Mouse (Mus musculus): ENCODE results near the gene Wfdc15b.
"Not testable (repeated sequence)": the region's sequence is repeated elsewhere in the genome, so short reads cannot be mapped to it uniquely, and the experiment has no call there.

The Wfdc15b gene

DNA sequence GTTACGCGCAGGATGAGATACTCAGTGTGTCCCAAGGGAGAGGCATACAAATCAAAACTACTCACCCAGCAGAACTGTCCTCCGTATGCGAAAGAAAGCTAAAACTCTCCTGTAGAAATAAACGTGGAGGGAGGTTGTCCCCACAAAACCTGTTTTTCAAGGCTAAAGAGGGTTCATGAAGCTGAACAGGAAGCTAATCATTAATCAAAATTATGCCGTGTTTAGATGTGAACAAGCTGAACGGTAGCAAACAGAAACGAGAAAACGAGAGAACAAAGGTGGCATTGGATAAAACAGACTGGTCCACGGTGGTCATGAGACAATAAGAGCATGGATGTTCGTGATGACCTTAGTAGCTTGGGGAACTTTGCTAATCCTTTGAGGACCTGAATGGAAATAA, at the start of gene Wfdc15b:
TSS of gene Wfdc15b (minus strand) at position 139 of the 400 bp plus-strand sequence.
- DNase-seq = no peak

- DNase-seq = not testable (repeated sequence)
These were observed 35.1 kb upstream of the Wfdc15b start, which contains the start of gene Svs3b for GRCm38 (mm10) chr2:164256540-164256939. Svs3b (minus strand) TSS chr2:164256640.

DNA sequence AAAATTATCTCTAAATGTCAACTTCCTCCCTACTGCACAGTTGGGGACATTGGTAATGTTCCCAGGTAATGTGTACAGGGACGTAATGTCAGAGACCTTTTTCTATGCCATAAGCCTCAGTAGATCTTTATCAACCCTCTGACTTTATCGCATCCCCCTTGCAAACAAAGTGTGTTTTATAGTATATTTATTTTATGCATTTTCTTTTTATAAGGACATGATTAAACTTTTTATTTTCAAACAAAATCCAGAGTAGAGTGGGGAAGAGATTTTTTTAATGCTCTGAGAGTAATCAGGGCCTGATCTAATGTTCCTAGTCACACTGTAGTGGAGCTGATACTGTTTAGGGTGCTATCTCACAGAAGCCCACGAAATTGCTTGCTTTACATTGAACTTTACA, 16.9 kb upstream of the Wfdc15b start, which contains the start of gene Svs2:
TSS of gene Svs2 (minus strand) at position 101 of the 400 bp plus-strand sequence.
- no peak for DNase-seq

GRCm38 (mm10) chr2:164232671-164233070, 11.2 kb upstream of the Wfdc15b start:
- no peak for DNase-seq

- DNase-seq = no peak
These were observed 7.1 kb upstream of the Wfdc15b start for GRCm38 (mm10) chr2:164228361-164229070.

GRCm38 (mm10) chr2:164219295-164219694, 2.2 kb downstream of the Wfdc15b start:
- DNase-seq = no peak

- DNase-seq = no peak
These were observed 8.7 kb downstream of the Wfdc15b start for GRCm38 (mm10) chr2:164212711-164213110.

GRCm38 (mm10) chr2:164210892-164211291, 10.6 kb downstream of the Wfdc15b start:
- DNase-seq = no peak

- DNase-seq = no peak
These were observed 14.8 kb downstream of the Wfdc15b start for GRCm38 (mm10) chr2:164206676-164207075.

DNA sequence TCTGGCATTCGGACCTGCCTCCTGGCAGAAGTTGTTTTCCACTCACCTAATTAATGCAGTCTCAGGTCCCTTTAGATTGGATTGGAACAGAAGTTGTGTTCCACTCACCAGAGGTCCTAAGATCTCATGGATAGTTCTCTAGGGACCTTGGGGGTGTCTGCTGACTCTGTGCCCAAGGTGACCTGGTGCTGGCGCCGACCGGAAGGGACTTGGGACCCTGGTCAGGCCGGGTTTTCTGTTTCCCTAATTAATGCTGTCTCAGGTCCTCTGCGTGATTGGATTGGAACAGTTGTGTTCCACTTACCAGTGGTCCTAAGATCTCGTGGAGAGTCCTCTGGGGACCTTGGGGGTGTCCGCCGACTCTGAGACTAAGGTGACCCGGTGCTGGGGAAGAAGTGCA, 15.4 kb downstream of the Wfdc15b start:
- not testable (repeated sequence) for DNase-seq

DNA sequence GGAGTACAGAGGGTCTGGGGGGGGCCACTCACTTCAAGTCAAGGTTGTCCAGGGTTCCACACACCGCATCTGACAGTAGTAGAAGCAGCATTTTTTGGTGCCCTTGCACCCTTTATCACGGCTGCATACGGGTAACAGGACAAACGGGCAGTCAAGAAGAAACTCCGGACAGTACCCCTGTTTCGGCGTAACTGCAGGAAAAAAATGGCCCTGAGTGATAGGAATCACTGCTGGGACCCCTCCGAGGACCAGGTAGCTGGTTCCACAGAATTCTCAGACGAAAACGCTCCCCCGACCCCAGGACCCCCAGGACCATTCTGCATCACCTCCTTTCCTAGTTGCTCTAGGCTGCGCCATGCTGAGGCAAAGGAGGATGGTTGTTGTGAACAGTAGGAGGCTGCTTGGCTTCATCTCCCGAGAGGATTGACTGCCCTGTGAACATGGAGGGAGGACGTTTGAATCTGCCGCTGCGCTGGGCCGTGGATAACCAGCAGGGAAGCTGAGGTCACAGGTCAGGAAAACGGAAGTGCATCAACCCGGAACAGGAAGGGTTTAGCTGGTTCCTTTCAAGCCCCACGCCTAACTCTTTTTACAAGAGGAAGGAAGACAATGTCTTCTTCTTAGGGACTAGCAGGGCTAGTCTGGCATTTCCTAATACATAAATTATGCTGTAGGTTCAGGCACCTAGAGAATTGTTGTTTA, 21.7 kb downstream of the Wfdc15b start, which contains the start of gene Wfdc15a:
TSS of gene Wfdc15a (minus strand) at position 505 of the 702 bp plus-strand sequence.
- DNase-seq = no peak

- DNase-seq = no peak
These were observed 24.8 kb downstream of the Wfdc15b start for GRCm38 (mm10) chr2:164196700-164196990.

DNA sequence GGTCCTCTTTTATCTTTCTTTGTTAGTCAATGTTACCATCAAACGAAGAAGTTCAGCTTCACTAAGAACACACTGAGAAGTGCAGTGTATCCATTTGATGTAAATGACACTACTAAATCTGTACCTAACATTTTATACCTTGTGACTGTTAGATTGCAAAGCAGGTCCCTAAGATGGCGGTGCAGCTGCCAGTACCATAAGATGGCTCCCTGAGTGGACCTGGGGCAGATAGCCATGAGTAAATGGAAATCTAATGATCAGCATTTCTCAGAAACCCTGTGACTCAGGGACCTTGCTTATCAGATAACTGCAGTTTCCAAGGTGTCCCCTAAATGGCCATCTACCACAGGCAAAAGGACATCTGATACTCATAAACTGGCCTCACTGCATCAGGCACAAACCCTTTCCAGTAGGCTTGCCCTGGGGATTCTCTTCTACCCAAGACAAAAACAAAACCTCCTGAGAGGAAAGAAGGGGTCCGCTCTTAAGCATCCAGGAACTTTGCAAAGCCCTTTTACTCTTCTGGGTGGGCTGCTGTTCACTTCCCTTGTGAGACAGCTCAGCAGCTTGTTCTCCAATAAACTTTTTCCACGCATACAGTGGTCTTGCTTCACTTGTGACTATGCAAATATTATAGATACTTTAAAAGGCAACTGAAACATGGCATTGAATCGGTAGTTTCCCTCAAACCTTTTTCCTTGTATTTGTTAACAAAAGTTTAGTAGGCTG, 25.3 kb downstream of the Wfdc15b start:
- no peak for DNase-seq

DNA sequence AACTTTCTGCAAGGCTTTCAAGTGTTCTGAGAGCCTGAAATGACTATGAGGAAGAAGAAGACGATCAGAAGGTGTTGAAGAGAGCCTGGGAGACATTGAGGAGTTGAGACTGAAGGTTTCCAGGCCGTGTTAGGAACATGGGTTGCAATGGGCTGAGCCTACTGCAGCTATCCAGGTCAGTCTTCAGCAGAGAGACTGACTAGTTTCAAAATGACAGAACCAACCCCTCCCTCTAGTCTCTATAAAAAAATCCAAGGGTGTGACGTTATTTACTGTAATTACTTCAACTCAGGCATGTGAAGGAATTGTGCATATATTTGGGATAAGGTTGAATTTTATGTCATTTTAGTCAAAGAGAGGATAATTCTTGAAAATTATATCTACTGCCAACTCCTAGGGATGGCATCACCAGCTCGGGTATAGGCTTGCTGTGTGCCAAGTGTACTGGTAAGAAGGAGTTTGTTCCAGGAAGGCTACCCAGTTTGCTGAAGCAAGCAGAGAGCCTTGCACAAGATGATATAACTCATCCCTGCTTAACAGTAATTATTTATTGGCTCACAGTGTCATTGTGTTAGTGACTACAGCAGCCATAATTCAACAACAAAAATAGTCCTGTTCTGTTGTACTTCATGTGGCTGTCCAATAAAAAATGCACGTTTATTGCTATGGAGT, 26.4 kb downstream of the Wfdc15b start:
- DNase-seq = no peak

DNA sequence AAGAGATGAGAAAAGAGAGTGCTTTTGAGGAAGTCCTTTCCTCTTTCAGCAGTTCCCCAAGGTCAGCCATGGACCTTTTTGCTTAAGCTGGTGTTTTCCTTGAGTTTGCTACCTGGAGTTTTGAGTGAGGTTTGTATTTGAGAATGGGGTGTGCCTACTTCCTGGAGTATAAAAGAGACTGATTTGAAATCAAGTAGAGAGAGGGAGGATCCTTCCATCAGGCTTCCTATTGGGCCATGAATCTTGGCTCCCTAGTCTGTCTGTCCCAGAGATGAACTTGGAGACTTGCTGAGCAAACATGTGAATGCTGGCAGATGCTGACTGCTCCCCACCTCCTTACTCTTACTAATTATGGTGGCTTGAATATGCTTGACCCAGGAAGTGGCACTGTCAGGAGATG, 29.2 kb downstream of the Wfdc15b start:
- DNase-seq = no peak

- DNase-seq = no peak
These were observed 30.9 kb downstream of the Wfdc15b start, which contains the start of gene Wfdc12 for GRCm38 (mm10) chr2:164190576-164190975. Wfdc12 (minus strand) TSS chr2:164190608.

- no peak for DNase-seq
These were observed 32.7 kb downstream of the Wfdc15b start for GRCm38 (mm10) chr2:164188722-164189121.

GRCm38 (mm10) chr2:164184145-164184719, 37.2 kb downstream of the Wfdc15b start:
- DNase-seq = no peak

DNA sequence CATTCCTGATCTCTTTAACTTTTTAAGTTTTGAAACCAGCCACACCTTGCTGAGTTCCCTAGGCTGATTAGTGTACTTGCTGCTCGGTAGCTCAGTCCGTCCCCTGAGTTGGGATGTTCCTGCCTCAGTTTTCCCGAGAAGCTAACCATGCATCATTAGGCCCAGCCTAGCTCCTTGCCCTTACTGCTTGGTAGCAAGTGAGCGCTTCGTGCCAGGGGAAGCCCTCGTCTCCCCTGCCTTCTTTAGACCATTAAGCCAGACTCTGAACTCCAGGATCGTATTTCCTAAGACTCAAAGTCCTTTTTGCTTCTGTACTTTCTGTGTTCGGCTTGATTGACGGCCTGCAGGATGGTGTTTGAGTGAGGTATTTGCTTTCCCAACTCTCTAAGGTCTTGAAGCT, 38.1 kb downstream of the Wfdc15b start:
- no peak for DNase-seq

DNA sequence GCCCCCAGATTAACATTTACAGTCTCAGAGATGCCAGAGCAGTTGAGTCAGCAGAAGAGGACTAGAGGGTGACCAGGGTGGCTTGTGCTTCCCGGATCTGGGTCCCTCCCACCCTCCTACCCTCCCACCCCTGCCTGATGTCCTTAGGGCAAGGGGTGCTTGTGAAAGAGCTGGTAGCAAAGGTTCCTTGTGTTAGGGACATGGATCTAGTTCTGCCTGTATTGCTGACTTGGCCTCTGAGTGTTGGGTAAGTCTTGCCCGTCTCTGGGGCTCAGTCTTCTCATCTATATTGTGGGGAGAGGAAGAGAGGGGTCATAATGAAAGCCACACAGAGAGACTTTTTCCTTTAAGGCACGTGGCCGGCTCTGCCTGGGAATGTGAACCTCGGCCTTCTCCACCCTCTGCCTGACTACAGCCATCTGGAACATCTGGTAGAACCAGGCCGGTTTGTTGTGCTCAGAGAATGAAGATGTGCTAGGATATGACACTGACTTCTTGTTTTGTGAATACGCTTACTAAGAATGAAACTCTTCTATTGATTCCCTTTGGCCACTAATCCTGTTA, 38.7 kb downstream of the Wfdc15b start, which contains the start of gene Wfdc5:
TSS of gene Wfdc5 (minus strand) at position 51 of the 564 bp plus-strand sequence.
- DNase-seq = no peak

- no peak for DNase-seq
These were observed 40.7 kb downstream of the Wfdc15b start for GRCm38 (mm10) chr2:164180770-164181169.

DNA sequence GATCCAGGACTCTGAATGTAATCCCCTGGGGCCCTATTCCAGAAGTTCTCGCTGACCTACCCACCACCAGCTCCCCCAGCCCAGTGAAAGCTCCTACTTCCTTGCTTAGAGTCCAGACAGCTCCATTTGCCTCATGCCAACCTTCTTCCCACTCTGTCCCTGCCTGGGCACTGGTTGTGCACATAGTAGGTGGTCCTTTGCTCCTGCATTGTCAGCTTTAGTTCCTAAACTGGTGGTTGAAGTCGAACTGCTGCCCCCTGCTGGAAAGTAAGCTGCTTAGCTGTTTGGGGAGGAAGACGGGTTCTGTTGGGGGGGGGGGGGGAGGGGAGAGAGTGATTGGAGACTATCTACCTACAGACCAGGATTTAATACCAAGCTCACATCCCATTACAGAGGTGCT, 41.3 kb downstream of the Wfdc15b start:
- no peak for DNase-seq

Data from right cerebral cortex, postnatal 4 days (tissue).